Mouse (Mus musculus) liver, adult 2 months (tissue): ENCODE measurements around the gene 4930469K13Rik. TPM values are rescaled to one million over a fixed set of nuclear protein-coding genes. Genes with fewer than 3 reads are reported as not detected.

Source experiments
- DNase-seq: peaks from one replicate; pipeline ENCODE4 v3.0.0-alpha.2; 2011; ENCODE audit warnings: low read depth, low spot score; ENCODE audit errors: extremely low read depth
- H3K27ac ChIP-seq: fragments of 200-500 bp; replicated peaks from 2 replicates; pipeline ENCODE4 v1.5.1; 2012; ENCODE audit warnings: low read depth, mild to moderate bottlenecking, control low read depth, inconsistent platforms, low read length; ENCODE audit not compliant: insufficient read depth
- H3K27me3 ChIP-seq: fragments of 200-500 bp; 2 replicates; pipeline ENCODE4 v1.6.1; 2012; ENCODE audit warnings: mild to moderate bottlenecking, moderate library complexity, low read length, inconsistent platforms; ENCODE audit not compliant: control insufficient read depth, insufficient read depth
- H3K36me3 ChIP-seq: fragments of 200-500 bp; 2 replicates; pipeline ENCODE4 v1.6.1; 2012; ENCODE audit warnings: low read length, inconsistent platforms; ENCODE audit not compliant: control insufficient read depth, insufficient read depth
- H3K4me1 ChIP-seq: fragments of 200-500 bp; 2 replicates; pipeline ENCODE4 v1.6.1; 2011; ENCODE audit warnings: low read length; ENCODE audit not compliant: control insufficient read depth, insufficient read depth
- H3K4me3 ChIP-seq: fragments of 200-500 bp; 2 replicates; pipeline ENCODE4 v1.5.1; 2011; ENCODE audit warnings: low read depth, mild to moderate bottlenecking, control low read depth, low read length, moderate library complexity; ENCODE audit not compliant: insufficient read depth
- H3K79me2 ChIP-seq: fragments of 200-500 bp; 2 replicates; pipeline ENCODE4 v1.6.1; 2012; ENCODE audit warnings: inconsistent platforms, mild to moderate bottlenecking, low read length, moderate library complexity; ENCODE audit not compliant: control insufficient read depth, insufficient read depth
- H3K9ac ChIP-seq: fragments of 200-500 bp; 2 replicates; pipeline ENCODE4 v1.6.1; 2012; ENCODE audit warnings: low read depth, mild to moderate bottlenecking, control low read depth, inconsistent platforms, low read length
- CTCF ChIP-seq: fragments of 200-500 bp; IDR thresholded peaks from 2 replicates; pipeline ENCODE4 v1.5.1; 2011; ENCODE audit warnings: low read depth, low read length, control low read depth
- POLR2A ChIP-seq: fragments of 200-500 bp; IDR thresholded peaks from 2 replicates; pipeline ENCODE4 v1.6.1; 2011; ENCODE audit warnings: low read length, control low read depth; ENCODE audit not compliant: insufficient read depth; ENCODE audit errors: extremely low read depth
- WGBS: fragments of 180-500 bp; shearing (Covaris S2); methylation state at CpG from one replicate; pipeline ENCODE4 v1.1.7; 2018; 5-methylcytosine and 5-hydroxymethylcytosine counted together
- polyA plus RNA-seq: library from polyadenylated mRNA; depleted of rRNA; stranded (reverse); fragments of >200 nt; gene quantifications from 2 replicates; pipeline ENCODE4 v1.2.3, GENCODE M21; 2012
- total RNA-seq: library from RNA; depleted of rRNA; stranded (reverse); fragments of >200 nt; gene quantifications from 2 replicates; pipeline ENCODE4 v1.2.3, GENCODE M21; 2014

Gene 4930469K13Rik
- total and polyA plus RNA-seq, 2 experiments = not detected

DNA sequence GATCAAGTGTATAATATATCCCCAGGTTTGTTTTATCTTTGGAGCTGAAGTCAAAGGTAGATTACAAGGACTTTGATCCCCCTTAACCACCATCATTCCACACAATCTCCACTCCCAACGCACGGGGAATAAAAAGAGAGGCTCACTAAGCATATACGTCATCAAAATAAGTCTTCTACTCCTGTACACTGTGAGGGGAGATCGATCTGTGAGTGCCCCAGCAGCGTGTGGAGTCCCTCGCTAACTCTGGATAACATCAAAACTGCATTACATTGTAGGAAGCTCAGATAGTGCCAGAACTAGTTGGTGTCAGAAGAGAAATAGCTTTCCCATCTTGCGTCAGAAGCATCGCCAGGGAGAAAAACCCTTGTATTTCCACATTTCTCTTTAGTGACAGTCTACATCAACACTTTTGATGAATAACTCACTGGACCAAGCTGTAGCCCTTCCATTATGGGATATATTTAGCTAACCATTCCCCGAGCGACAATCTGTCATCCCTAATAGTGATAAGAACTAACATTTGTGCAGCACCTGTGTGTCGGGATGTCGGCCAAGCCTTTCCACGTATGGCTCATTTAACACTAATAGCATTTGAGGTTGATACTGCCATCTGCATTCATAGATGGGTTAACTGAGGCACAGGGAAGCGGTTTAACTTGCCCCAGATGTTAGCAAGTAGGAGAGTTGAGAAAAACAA is 123.9 kb downstream of the 4930469K13Rik start:
- no peak for DNase-seq
- Histone ChIP-seq H3K36me3 (no peaks in the 10 kb centered on the region), H3K4me1 (no peaks in the 10 kb centered on the region), H3K27ac (no peak overlapping the region), H3K9ac (no peak overlapping the region), H3K27me3 (no peaks in the 10 kb centered on the region), H3K4me3 (no peak overlapping the region), H3K79me2 (no peaks in the 10 kb centered on the region)
- 82% methylated on average over 14 of the region's 14 CpGs for WGBS
- TF ChIP-seq CTCF (no peak), POLR2A (no peak)

DNA sequence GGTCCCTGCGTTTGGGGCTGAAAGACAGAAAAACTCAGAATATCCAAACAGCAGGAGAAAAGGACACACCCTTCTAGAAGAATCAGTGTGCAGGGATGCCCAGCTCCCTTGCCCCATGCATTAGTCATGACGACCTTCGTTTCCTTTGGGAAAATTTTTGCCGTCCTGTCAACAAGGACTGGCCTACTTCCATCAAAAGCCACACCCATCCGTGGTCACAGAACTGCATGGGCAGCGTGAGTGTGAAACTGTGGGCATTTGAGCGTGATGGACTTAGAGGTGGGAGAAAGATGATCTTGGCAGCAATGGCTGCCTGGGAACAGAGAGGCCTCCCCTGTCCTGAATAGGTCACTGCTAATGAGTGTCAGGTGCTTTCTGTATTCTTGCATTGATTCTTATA is 126.2 kb downstream of the 4930469K13Rik start:
- Histone ChIP-seq H3K36me3 (no peaks in the 10 kb centered on the region), H3K27me3 (no peaks in the 10 kb centered on the region), H3K79me2 (no peaks in the 10 kb centered on the region), H3K27ac (no peak overlapping the region), H3K9ac (no peak overlapping the region), H3K4me3 (no peak overlapping the region), H3K4me1 (no peaks in the 10 kb centered on the region)
- 80% methylated on average over 7 of the region's 7 CpGs for WGBS
- TF ChIP-seq POLR2A (no peak), CTCF (no peak)
- DNase-seq = no peak

DNA sequence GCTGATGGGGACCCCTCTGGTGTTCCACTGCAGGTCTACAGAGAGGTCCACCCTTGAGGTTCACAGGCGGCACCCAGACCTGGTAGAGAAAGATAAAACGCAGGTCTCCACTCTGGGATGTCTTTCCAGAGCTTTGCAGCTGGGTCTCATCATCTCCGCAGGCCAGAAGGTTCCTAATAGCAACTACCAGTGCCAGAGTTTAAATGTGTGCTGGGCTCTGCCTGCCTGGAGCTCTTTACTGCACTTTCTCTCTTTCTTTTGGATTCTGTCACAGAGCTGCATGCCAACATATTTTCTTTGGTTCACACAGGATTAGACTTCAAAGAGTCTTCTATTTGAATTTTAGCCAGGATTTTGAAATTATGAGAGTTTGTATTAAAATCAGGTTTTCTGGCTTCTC is 129.2 kb downstream of the 4930469K13Rik start:
- Histone ChIP-seq H3K27ac (no peak overlapping the region), H3K79me2 (no peaks in the 10 kb centered on the region), H3K9ac (no peak overlapping the region), H3K4me1 (no peaks in the 10 kb centered on the region), H3K27me3 (no peaks in the 10 kb centered on the region), H3K4me3 (no peak overlapping the region), H3K36me3 (no peaks in the 10 kb centered on the region)
- TF ChIP-seq CTCF (no peak), POLR2A (no peak)
- DNase-seq = no peak
- 82% methylated on average over 3 of the region's 3 CpGs for WGBS

DNA sequence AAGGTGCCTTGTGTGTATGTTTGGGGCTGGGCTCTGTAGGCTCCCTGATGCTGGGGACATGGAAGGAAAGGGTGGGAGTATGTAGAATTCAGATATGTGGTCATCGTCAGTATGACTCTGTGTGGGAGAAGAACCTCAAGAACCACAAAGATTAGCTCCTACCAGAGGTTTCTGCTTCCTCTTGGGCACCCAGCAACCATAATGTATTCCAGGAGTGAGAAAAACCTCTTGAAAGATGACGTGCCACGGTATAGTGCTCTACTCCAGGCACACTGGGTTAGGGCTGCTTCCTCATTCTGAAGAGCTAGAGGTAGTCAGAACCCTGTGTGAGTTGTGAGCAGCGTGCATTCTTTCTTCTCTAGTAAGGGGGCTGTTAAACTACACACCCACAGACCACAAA is 130.6 kb downstream of the 4930469K13Rik start:
- Histone ChIP-seq H3K27me3 (no peaks in the 10 kb centered on the region), H3K79me2 (no peaks in the 10 kb centered on the region), H3K27ac (no peak overlapping the region), H3K4me1 (no peaks in the 10 kb centered on the region), H3K9ac (no peak overlapping the region), H3K36me3 (no peaks in the 10 kb centered on the region), H3K4me3 (no peak overlapping the region)
- TF ChIP-seq POLR2A = no peak
- TF ChIP-seq CTCF = no peak
- 76% methylated on average over 4 of the region's 4 CpGs for WGBS
- no peak for DNase-seq

DNA sequence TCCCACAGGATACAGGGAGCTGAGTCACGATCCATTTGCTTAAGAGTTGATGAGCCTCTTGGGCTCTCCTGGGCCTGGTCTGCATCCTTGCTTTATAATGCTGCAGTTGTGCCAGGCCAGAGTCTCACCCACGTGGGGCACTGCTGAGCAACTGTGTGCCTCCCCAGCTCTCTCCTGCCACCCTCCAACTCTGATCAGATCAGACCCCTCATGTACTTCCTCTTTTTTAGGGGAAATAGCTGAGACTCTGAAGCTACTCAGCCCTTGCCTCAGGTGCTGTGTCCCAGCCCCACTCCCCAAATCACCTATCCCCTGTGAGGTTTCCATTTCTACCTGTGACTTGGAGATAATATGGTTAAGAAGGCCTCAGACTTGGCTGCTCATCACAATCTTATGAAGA is 133.0 kb downstream of the 4930469K13Rik start:
- H3K79me2 ChIP-seq = no peaks in the 10 kb centered on the region
- no peaks in the 10 kb centered on the region for H3K4me1 ChIP-seq
- no peak overlapping the region for H3K9ac ChIP-seq
- no peak overlapping the region for H3K27ac ChIP-seq
- no peaks in the 10 kb centered on the region for H3K27me3 ChIP-seq
- H3K4me3 ChIP-seq = no peak overlapping the region
- no peak for TF ChIP-seq CTCF
- TF ChIP-seq POLR2A = no peak
- DNase-seq = no peak
- H3K36me3 ChIP-seq = no peaks in the 10 kb centered on the region
- WGBS = 62% methylated on average over 2 of the region's 2 CpGs

DNA sequence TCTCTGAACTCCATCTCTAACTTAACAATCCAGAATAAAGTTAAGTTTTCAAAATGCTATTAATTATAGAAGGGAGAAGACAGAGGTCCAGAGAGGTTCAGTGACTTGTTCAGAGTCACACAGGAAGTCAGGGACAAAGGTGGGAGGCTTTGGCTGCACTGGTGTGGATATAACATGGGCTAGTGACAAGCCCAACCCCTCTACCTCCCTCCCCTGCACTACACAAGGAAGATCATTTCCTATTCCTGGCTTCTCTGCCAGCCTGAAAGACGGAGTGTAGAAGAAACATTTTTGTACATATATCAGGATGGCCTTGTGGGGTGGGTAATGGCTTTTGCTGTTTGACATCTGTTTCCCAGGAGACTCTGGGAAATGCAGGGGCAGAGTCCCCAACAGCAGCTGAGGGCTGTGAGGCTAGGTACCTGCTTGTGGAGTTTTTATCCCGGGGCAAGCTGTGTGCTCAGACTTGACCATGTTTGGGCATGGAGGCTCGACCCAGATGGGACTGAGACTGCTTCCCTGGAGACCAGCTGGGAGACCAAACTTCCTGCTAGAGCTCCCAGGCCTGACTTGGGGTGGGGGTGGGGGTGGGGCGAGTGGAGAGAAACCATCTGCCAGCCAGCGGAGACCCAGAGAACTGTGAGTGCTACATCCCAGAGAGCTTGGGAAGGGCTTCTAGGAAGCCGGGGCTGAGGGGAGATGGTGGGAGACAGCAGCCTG is 135.5 kb downstream of the 4930469K13Rik start, which contains the start of gene Kcnmb1:
Gene Kcnmb1, plus strand, starts transcription at position 326 of the 720 bp plus-strand sequence.
- TF ChIP-seq CTCF = no peak
- no peak for TF ChIP-seq POLR2A
- Histone ChIP-seq H3K36me3 (no peaks in the 10 kb centered on the region), H3K27ac (no peak within 1 kb of the TSS), H3K9ac (no peak within 1 kb of the TSS), H3K27me3 (no peaks in the 10 kb centered on the region), H3K79me2 (no peaks in the 10 kb centered on the region), H3K4me1 (no peaks in the 10 kb centered on the region), H3K4me3 (no peak within 1 kb of the TSS)
- no peak for DNase-seq
- WGBS = 45% methylated on average over 6 of the region's 6 CpGs
